In the genomic region with DNA sequence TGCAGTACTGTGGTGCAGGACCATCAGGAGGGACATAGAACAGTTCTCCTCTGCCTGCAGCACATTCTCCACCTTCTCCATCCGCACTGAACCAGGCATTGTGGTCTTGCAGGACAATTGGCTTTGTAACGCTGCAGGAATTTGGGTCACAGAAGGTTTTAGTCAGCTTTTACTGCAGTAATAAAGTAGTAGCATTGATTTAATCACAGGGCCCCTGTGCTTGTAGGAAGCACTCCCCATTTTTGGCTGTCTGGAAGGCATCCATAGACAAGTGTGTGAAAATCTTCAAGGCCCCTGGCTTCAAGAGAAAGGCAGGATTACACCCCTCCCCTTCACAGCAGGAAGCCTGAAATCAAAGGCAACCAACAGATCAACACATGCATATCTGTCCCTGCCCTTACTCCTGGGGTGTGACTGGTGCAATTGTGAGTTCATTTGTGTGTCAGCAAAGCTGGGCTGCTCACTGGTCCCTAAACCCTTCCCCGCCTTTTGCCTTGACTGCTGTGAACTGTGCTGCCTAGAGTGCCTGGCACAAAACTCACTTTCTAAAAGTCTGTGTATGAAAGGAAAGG, we compare ENCODE assay signal across 14 mouse cellular contexts. TPM values are rescaled to one million over a fixed set of nuclear protein-coding genes. Genes with fewer than 3 reads are reported as not detected.
DNase-seq lines count a peak whose midpoint lies in the region; ATAC-seq and TF ChIP-seq lines count a peak whose summit lies in the region.
"Had no signal": no experiment of that assay in that cellular context is flagged by ENCODE, and none has a peak within 500 bp of the region (broad histone marks: within the 10 kb centered on the region; RNA-seq: fewer than 3 reads in every experiment).

No protein-coding gene starts in this region.

- 18% methylated on average over 3 of the region's 3 CpGs for WGBS in forebrain, embryonic 12.5 days
- WGBS in forebrain, embryonic 15.5 days, result 15% methylated on average over 3 of the region's 3 CpGs
- 61% methylated on average over 3 of the region's 3 CpGs for WGBS in lung, embryonic 16.5 days
- 24% methylated on average over 3 of the region's 3 CpGs for WGBS in limb, embryonic 14.5 days

- H3K36me3 ChIP-seq in forebrain, embryonic 12.5 days (replicated peaks), result no peaks in the 10 kb centered on the region
- no peaks in the 10 kb centered on the region for H3K36me3 ChIP-seq in forebrain, embryonic 15.5 days
- H3K36me3 ChIP-seq in lung, embryonic 16.5 days (ENCODE audit: control insufficient read depth, insufficient read depth, low read length), result no peaks in the 10 kb centered on the region
- H3K36me3 ChIP-seq in limb, embryonic 14.5 days (ENCODE audit: control insufficient read depth, insufficient read depth, low read length), result no peaks in the 10 kb centered on the region
- H3K36me3 ChIP-seq: hindbrain, embryonic 15.5 days; lung, embryonic 15.5 days had no signal

- no peak for TF ChIP-seq CTCF in brain, embryonic 14.5 days (IDR thresholded peaks at IDR 0.05; ENCODE audit: borderline replicate concordance, extremely low read depth, insufficient read depth, insufficient read length)

- no peaks in the 10 kb centered on the region for H3K27me3 ChIP-seq in forebrain, embryonic 12.5 days
- no peaks in the 10 kb centered on the region for H3K27me3 ChIP-seq in forebrain, embryonic 15.5 days
- no peaks in the 10 kb centered on the region for H3K27me3 ChIP-seq in lung, embryonic 16.5 days (ENCODE audit: control insufficient read depth, insufficient read depth, low read depth, low read length)
- H3K27me3 ChIP-seq in limb, embryonic 14.5 days (ENCODE audit: control insufficient read depth, insufficient read depth, low read length), result no peaks in the 10 kb centered on the region
- H3K27me3 ChIP-seq: hindbrain, embryonic 15.5 days; lung, embryonic 15.5 days had no signal

- H3K9me3 ChIP-seq in forebrain, embryonic 12.5 days, result no peaks in the 10 kb centered on the region
- no peaks in the 10 kb centered on the region for H3K9me3 ChIP-seq in forebrain, embryonic 15.5 days
- H3K9me3 ChIP-seq in lung, embryonic 16.5 days (ENCODE audit: control insufficient read depth, low read length), result no peaks in the 10 kb centered on the region
- no peaks in the 10 kb centered on the region for H3K9me3 ChIP-seq in limb, embryonic 14.5 days (ENCODE audit: control insufficient read depth, low read length)
- H3K9me3 ChIP-seq: hindbrain, embryonic 15.5 days; lung, embryonic 15.5 days had no signal

- no peak for DNase-seq in lung, postnatal 36 days
- DNase-seq in brain, embryonic 14.5 days (ENCODE audit: low read depth), result peak; percentile 52
- DNase-seq in limb, embryonic 14.5 days (ENCODE audit: low spot score), result peak; percentile 42
- no peak for DNase-seq in spleen, postnatal 10 days (ENCODE audit: low spot score in 2 of 2)
- DNase-seq in spleen, adult 18-20 months, result no peak
- DNase-seq: cerebellum, adult 9-11 months; gastrocnemius, postnatal 10 days; thymus, postnatal 36 days had no signal

- 0 out of 2 replicates have a peak overlapping the region, but pooled peaks have one; percentile 7 for H3K9ac ChIP-seq in forebrain, embryonic 12.5 days
- no peak overlapping the region for H3K9ac ChIP-seq in forebrain, embryonic 15.5 days (replicated peaks)
- H3K9ac ChIP-seq in lung, embryonic 16.5 days (ENCODE audit: low read length), result no peak overlapping the region
- no peak overlapping the region for H3K9ac ChIP-seq in limb, embryonic 14.5 days (ENCODE audit: low read depth, low read length, severe bottlenecking)
- H3K9ac ChIP-seq: hindbrain, embryonic 15.5 days; lung, embryonic 15.5 days had no signal

- H3K4me2 ChIP-seq in forebrain, embryonic 12.5 days, result no peak overlapping the region
- no peak overlapping the region for H3K4me2 ChIP-seq in forebrain, embryonic 15.5 days (replicated peaks)
- no peak overlapping the region for H3K4me2 ChIP-seq in lung, embryonic 16.5 days (ENCODE audit: low read depth, low read length)
- H3K4me2 ChIP-seq in limb, embryonic 14.5 days (replicated peaks; ENCODE audit: low read depth, low read length, severe bottlenecking), result no peak overlapping the region
- H3K4me2 ChIP-seq: hindbrain, embryonic 15.5 days; lung, embryonic 15.5 days had no signal

- H3K4me1 ChIP-seq in forebrain, embryonic 12.5 days, result peaks cover 9% of the 10 kb centered on the region
- H3K4me1 ChIP-seq in forebrain, embryonic 15.5 days, result peaks cover 5% of the 10 kb centered on the region
- peaks cover 12% of the 10 kb centered on the region for H3K4me1 ChIP-seq in lung, embryonic 16.5 days (replicated peaks; ENCODE audit: control insufficient read depth, insufficient read depth, low read length)
- H3K4me1 ChIP-seq in limb, embryonic 14.5 days (ENCODE audit: control insufficient read depth, insufficient read depth, low read length), result peaks cover 13% of the 10 kb centered on the region

- H3K27ac ChIP-seq in forebrain, embryonic 12.5 days, result peak overlapping the region; percentile 26; the same call in 1 of the 2 replicates
- no peak overlapping the region for H3K27ac ChIP-seq in forebrain, embryonic 15.5 days (replicated peaks)
- peak overlapping the region; percentile 12; the same call in 1 of the 2 replicates for H3K27ac ChIP-seq in lung, embryonic 16.5 days (ENCODE audit: low read length)
- H3K27ac ChIP-seq in limb, embryonic 14.5 days (replicated peaks; ENCODE audit: low read depth, low read length), result peak overlapping the region; percentile 21; the same call in 1 of the 2 replicates
- H3K27ac ChIP-seq: hindbrain, embryonic 15.5 days; lung, embryonic 15.5 days had no signal

- TF ChIP-seq POLR2A in brain, embryonic 14.5 days (IDR thresholded peaks at IDR 0.05; ENCODE audit: borderline replicate concordance, extremely low read depth, insufficient read depth, insufficient read length, poor library complexity, severe bottlenecking), result no peak
- no peak for TF ChIP-seq POLR2A in limb, embryonic 14.5 days (IDR thresholded peaks at IDR 0.05; ENCODE audit: borderline replicate concordance, extremely low read depth, insufficient read depth, insufficient read length)

- H3K4me3 ChIP-seq in forebrain, embryonic 12.5 days (replicated peaks), result no peak overlapping the region
- H3K4me3 ChIP-seq in forebrain, embryonic 15.5 days, result no peak overlapping the region
- no peak overlapping the region for H3K4me3 ChIP-seq in lung, embryonic 16.5 days (ENCODE audit: low read length)
- no peak overlapping the region for H3K4me3 ChIP-seq in limb, embryonic 14.5 days (replicated peaks; ENCODE audit: low read length)
- H3K4me3 ChIP-seq: erythroblast, embryonic 14.5 days; hindbrain, embryonic 15.5 days; lung, embryonic 15.5 days had no signal

- no peak for ATAC-seq in forebrain, embryonic 12.5 days (ENCODE audit: low FRiP score)
- no peak for ATAC-seq in forebrain, embryonic 15.5 days (replicated peaks)
- peak; percentile 17; the same call in 1 of the 2 replicates for ATAC-seq in lung, embryonic 16.5 days (ENCODE audit: low read depth)
- peak; percentile 53 for ATAC-seq in limb, embryonic 14.5 days (ENCODE audit: low FRiP score, low read depth)

RNA-seq across cellular contexts. Expression of gene Mex3b, which starts 12.9 kb away (rescaled TPM):
- 47.3 and 47.5 TPM in 2 replicates for polyA plus RNA-seq in forebrain, embryonic 12.5 days (2016; fragmentation: Nextera tagmentation; extraction: Ambion mirVana)
- polyA plus RNA-seq in forebrain, embryonic 15.5 days (2015; fragmentation: Nextera tagmentation; extraction: Ambion mirVana), result 50.2 and 51.2 TPM in 2 replicates
- polyA plus RNA-seq in lung, embryonic 16.5 days (2015; fragmentation: Nextera tagmentation; extraction: Ambion mirVana), result 8.5 and 8.7 TPM in 2 replicates
- polyA plus RNA-seq in brain, embryonic 14.5 days (2012; rRNA removed), result 154 and 207 TPM in 2 replicates
- 83.8 and 129 TPM in 2 replicates for polyA plus RNA-seq in limb, embryonic 14.5 days (2012; rRNA removed)
- 29.8 and 34.3 TPM in 2 replicates for polyA plus RNA-seq in limb, embryonic 14.5 days (2014; fragmentation: Nextera tagmentation; extraction: Ambion mirVana)

Comparison
In these comparisons a context has a peak if more than half of its experiments do, and no peak if none do; other contexts are left out.
1. ATAC-seq: peak in lung, embryonic 16.5 days (single experiment) and limb, embryonic 14.5 days (single experiment); none in forebrain, embryonic 12.5 days (single experiment) and forebrain, embryonic 15.5 days (single experiment).
2. DNase-seq: peak in brain, embryonic 14.5 days (single experiment) and limb, embryonic 14.5 days (single experiment); none in lung, postnatal 36 days (single experiment), spleen, postnatal 10 days (0 of 2) and spleen, adult 18-20 months (0 of 2).